Mouse (Mus musculus): ENCODE data around the gene Pde3b. TPM values are rescaled to one million over a fixed set of nuclear protein-coding genes. Genes with fewer than 3 reads are reported as not detected.

Pde3b gene
- polyA plus RNA-seq, 1 experiment from 2014 or later, result 3.0 TPM

DNA sequence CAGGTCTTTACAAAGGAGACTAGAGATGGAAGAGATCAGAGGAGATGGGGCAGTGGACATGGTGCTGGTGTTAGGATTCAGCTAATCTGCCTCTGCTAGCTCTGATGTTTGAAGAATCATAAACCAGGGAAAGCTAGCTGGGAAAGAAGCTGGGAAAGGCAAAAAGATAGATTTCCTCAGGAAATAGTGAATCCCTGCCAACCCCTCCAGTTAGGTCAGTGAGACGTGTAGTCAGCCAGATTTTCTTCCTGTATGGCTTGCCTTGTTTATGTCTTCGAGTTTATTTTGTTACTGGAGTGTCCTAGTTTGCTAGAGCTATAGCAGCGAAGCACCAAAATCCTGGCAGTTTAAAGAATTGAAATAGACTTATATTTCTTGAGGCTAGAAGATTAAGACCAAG is 7.1 kb downstream of the Pde3b start:
- 40% methylated on average over 3 of the region's 3 CpGs for WGBS
- H3K9ac ChIP-seq (replicated peaks; ENCODE audit: low read depth), result no peak overlapping the region
- TF ChIP-seq CTCF (IDR thresholded peaks at IDR 0.05) (no peak), EP300 (IDR thresholded peaks at IDR 0.05) (no peak)

DNA sequence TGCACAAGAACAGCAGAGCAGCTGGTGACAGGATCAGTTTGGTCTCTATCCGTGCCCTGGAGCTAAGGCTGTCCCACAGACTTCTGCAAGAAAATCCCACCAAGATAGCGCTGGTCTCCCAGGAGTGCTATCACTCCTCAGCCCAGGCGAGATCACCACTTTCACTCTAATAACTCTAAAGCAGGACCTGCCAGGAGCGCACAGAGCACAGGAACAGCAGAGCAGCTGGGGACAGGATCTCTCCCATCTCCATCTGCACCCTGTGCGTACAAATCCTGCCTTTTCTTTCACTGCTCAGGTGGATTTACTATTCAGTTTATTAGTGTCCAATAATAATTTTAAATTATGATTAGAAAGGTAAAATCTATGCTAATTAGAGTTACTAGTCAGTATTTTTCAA is 14.7 kb downstream of the Pde3b start:
- no peaks in the 10 kb centered on the region for H3K36me3 ChIP-seq (ENCODE audit: insufficient read depth, low read length)
- ATAC-seq (no peak), DNase-seq (ENCODE audit: low spot score) (no peak)
- no peak overlapping the region for H3K4me3 ChIP-seq (ENCODE audit: low read depth, low read length)
- TF ChIP-seq EP300 (IDR thresholded peaks at IDR 0.05) (no peak), CTCF (IDR thresholded peaks at IDR 0.05) (no peak)
- H3K9me3 ChIP-seq (ENCODE audit: low read length), result no peaks in the 10 kb centered on the region
- WGBS, result 87% methylated on average over 5 of the region's 5 CpGs
- no peaks in the 10 kb centered on the region for H3K4me1 ChIP-seq (ENCODE audit: insufficient read depth, low read depth, low read length)
- no peaks in the 10 kb centered on the region for H3K27me3 ChIP-seq (replicated peaks; ENCODE audit: insufficient read depth, low read length)
- H3K27ac ChIP-seq (ENCODE audit: low read length), result no peak overlapping the region
- no peak overlapping the region for H3K4me2 ChIP-seq (replicated peaks; ENCODE audit: low read depth, low read length)
- H3K9ac ChIP-seq (replicated peaks; ENCODE audit: low read depth), result no peak overlapping the region

More for the DNA sequence above, 7.1 kb downstream of the Pde3b start:
- H3K36me3 ChIP-seq (ENCODE audit: insufficient read depth, low read length), result no peaks in the 10 kb centered on the region
- H3K27ac ChIP-seq (ENCODE audit: low read length), result no peak overlapping the region
- ATAC-seq (no peak), DNase-seq (ENCODE audit: low spot score) (no peak)
- H3K9me3 ChIP-seq (ENCODE audit: low read length), result no peaks in the 10 kb centered on the region
- H3K4me2 ChIP-seq (replicated peaks; ENCODE audit: low read depth, low read length), result no peak overlapping the region
- no peaks in the 10 kb centered on the region; the same call in 1 of the 2 replicates for H3K4me1 ChIP-seq (ENCODE audit: insufficient read depth, low read depth, low read length)
- H3K27me3 ChIP-seq (replicated peaks; ENCODE audit: insufficient read depth, low read length), result no peaks in the 10 kb centered on the region
- H3K4me3 ChIP-seq (ENCODE audit: low read depth, low read length), result no peak overlapping the region

DNA sequence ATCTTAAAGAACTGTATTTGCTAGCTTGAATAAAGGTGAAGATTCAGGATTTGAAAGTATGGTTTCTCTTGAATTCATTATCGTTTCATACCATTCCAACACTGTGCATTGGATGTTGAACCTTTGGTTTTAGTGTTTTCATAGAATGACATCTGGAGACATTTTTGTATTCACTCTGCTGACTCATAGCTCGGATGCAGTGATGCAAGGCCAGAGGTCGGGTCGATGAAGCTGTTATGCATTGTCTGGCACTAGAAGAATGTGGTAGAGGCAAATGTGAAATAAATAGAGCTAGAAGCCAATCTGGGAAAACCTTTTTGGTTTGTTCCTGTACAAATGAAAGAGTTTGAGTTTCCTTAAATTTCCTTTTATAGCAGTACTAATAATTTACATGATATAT is 16.9 kb downstream of the Pde3b start:
- WGBS, result 64% methylated on average over 4 of the region's 4 CpGs
- H3K4me1 ChIP-seq (ENCODE audit: insufficient read depth, low read depth, low read length), result no peaks in the 10 kb centered on the region
- no peak overlapping the region for H3K9ac ChIP-seq (replicated peaks; ENCODE audit: low read depth)
- no peaks in the 10 kb centered on the region for H3K36me3 ChIP-seq (ENCODE audit: insufficient read depth, low read length)
- DNase-seq (ENCODE audit: low spot score), result no peak
- no peak for TF ChIP-seq CTCF (IDR thresholded peaks at IDR 0.05)
- TF ChIP-seq EP300 (IDR thresholded peaks at IDR 0.05), result no peak
- no peak overlapping the region for H3K4me3 ChIP-seq (ENCODE audit: low read depth, low read length)
- ATAC-seq, result no peak
- H3K9me3 ChIP-seq (ENCODE audit: low read length), result no peaks in the 10 kb centered on the region
- no peak overlapping the region for H3K27ac ChIP-seq (ENCODE audit: low read length)
- no peaks in the 10 kb centered on the region for H3K27me3 ChIP-seq (replicated peaks; ENCODE audit: insufficient read depth, low read length)
- H3K4me2 ChIP-seq (replicated peaks; ENCODE audit: low read depth, low read length), result no peak overlapping the region

DNA sequence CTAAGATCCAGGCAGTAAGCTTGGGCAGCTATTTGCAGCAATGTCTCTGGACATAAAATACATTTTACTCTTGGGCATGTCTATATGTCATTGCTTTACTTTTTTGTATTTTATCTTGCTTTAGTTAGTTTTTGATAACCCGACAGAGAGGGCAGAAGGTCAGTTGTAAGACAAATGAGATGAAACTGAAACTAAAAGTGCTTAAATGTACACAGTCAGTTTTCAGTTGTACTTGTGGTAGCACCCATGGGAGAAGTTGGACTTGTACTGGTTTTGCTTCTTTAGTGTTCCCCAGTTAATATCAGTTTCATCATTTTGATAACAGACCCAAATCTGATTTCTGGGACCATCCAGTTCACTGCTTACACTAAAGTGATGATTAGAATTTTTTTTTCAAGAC is 24.6 kb downstream of the Pde3b start:
- DNase-seq (ENCODE audit: low spot score) (no peak), ATAC-seq (no peak)
- 52% methylated on average over 1 of the region's 1 CpGs for WGBS
- H3K4me1 ChIP-seq (ENCODE audit: insufficient read depth, low read depth, low read length), result no peaks in the 10 kb centered on the region
- no peak overlapping the region for H3K9ac ChIP-seq (replicated peaks; ENCODE audit: low read depth)
- no peaks in the 10 kb centered on the region for H3K36me3 ChIP-seq (ENCODE audit: insufficient read depth, low read length)
- no peaks in the 10 kb centered on the region for H3K9me3 ChIP-seq (ENCODE audit: low read length)
- no peak overlapping the region for H3K27ac ChIP-seq (ENCODE audit: low read length)
- H3K27me3 ChIP-seq (replicated peaks; ENCODE audit: insufficient read depth, low read length), result no peaks in the 10 kb centered on the region
- H3K4me3 ChIP-seq (ENCODE audit: low read depth, low read length), result no peak overlapping the region
- no peak overlapping the region for H3K4me2 ChIP-seq (replicated peaks; ENCODE audit: low read depth, low read length)
- TF ChIP-seq EP300 (IDR thresholded peaks at IDR 0.05), result no peak
- no peak for TF ChIP-seq CTCF (IDR thresholded peaks at IDR 0.05)

DNA sequence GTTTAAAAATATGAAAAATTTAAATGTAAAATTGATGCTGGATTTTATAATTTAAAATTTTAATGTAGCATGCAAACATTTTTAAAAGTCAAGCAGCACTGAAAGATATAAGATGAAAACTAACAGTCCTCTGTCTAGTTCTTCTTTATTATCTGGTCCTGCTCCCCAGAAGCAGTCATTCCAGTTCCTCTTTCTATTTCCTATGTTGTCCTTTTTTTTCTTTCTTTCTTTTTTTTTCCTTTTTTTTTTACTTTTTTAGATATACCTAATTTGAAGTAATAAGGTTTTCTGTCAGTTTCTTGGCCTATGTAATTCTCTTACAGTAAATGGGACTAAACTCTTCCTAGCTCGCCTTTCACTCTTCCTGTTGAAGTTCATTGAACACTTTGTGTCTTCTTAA is 25.4 kb downstream of the Pde3b start:
- H3K9me3 ChIP-seq (ENCODE audit: low read length), result no peaks in the 10 kb centered on the region
- H3K9ac ChIP-seq (replicated peaks; ENCODE audit: low read depth), result no peak overlapping the region
- H3K36me3 ChIP-seq (ENCODE audit: insufficient read depth, low read length), result no peaks in the 10 kb centered on the region
- no peak for TF ChIP-seq EP300 (IDR thresholded peaks at IDR 0.05)
- no peak overlapping the region for H3K4me2 ChIP-seq (replicated peaks; ENCODE audit: low read depth, low read length)
- DNase-seq (ENCODE audit: low spot score) (no peak), ATAC-seq (no peak)
- no peaks in the 10 kb centered on the region for H3K4me1 ChIP-seq (ENCODE audit: insufficient read depth, low read depth, low read length)
- 94% methylated on average over 1 of the region's 1 CpGs for WGBS
- H3K4me3 ChIP-seq (ENCODE audit: low read depth, low read length), result no peak overlapping the region
- H3K27ac ChIP-seq (ENCODE audit: low read length), result no peak overlapping the region
- no peaks in the 10 kb centered on the region for H3K27me3 ChIP-seq (replicated peaks; ENCODE audit: insufficient read depth, low read length)

DNA sequence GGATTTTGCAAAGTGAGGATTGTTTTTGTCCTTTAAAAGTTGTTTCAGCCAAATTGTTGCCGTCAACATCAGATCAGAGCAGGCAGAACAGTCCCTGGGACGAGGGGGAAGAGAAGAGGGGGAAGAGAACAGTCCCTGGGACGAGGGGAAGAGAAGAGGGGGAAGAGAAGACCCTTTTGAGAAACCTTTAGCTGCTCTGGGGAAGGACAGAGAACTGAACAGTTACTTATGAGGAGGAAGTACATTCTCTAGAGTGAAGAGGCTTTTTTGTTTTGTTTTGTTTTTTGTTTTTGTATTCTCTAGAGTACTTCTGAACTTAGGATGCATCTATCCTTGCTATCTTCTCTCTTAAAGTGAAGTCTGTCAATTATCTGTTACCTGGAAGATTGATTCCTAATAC is 37.8 kb downstream of the Pde3b start:
- H3K4me2 ChIP-seq (replicated peaks; ENCODE audit: low read depth, low read length), result no peak overlapping the region
- H3K4me3 ChIP-seq (ENCODE audit: low read depth, low read length), result no peak overlapping the region
- ATAC-seq (no peak), DNase-seq (ENCODE audit: low spot score) (no peak)
- no peaks in the 10 kb centered on the region for H3K27me3 ChIP-seq (replicated peaks; ENCODE audit: insufficient read depth, low read length)
- TF ChIP-seq CTCF (IDR thresholded peaks at IDR 0.05), result no peak
- TF ChIP-seq EP300 (IDR thresholded peaks at IDR 0.05), result no peak
- no peaks in the 10 kb centered on the region for H3K36me3 ChIP-seq (ENCODE audit: insufficient read depth, low read length)
- 38% methylated on average over 3 of the region's 3 CpGs for WGBS
- H3K4me1 ChIP-seq (ENCODE audit: insufficient read depth, low read depth, low read length), result no peaks in the 10 kb centered on the region
- no peaks in the 10 kb centered on the region for H3K9me3 ChIP-seq (ENCODE audit: low read length)
- H3K27ac ChIP-seq (ENCODE audit: low read length), result no peak overlapping the region
- H3K9ac ChIP-seq (replicated peaks; ENCODE audit: low read depth), result no peak overlapping the region

DNA sequence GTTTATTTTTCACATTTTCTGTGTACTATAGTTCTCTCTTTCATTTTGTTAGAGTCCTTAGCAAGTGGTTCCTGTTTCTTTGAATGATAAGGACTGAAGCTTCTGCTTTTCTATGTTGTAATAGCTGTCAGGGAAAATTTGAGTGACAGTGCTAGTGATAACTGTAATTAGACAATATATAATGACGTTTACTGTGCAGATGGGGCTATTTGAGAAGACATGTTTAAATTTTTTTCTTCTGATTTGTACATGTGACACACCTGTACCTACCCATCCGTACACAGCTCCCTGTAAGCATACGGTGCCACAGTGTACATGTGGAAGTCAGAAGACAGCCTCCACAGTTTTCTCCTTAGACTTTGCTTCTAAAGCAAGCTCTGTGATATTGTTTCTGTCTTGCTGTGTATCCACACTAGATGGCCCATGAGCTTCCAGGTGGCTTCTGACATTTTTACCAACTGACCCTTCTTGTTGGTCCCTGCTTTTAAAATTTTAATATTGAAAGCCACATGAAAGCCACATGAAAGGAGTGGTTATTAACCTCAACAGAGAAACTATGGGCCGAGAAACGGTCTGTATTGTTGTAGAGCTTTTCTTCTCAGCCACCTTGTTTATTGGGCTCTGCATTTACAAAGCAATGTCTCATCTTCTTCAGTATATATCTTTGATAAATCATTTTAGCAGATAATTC is 38.4 kb downstream of the Pde3b start:
- ATAC-seq (no peak), DNase-seq (ENCODE audit: low spot score) (peak; percentile 36)
- no peaks in the 10 kb centered on the region for H3K36me3 ChIP-seq (ENCODE audit: insufficient read depth, low read length)
- no peaks in the 10 kb centered on the region for H3K27me3 ChIP-seq (replicated peaks; ENCODE audit: insufficient read depth, low read length)
- H3K4me2 ChIP-seq (replicated peaks; ENCODE audit: low read depth, low read length), result no peak overlapping the region
- H3K9ac ChIP-seq (replicated peaks; ENCODE audit: low read depth), result no peak overlapping the region
- H3K4me1 ChIP-seq (ENCODE audit: insufficient read depth, low read depth, low read length), result no peaks in the 10 kb centered on the region
- WGBS, result 78% methylated on average over 5 of the region's 5 CpGs
- H3K9me3 ChIP-seq (ENCODE audit: low read length), result no peaks in the 10 kb centered on the region
- no peak overlapping the region for H3K4me3 ChIP-seq (ENCODE audit: low read depth, low read length)
- no peak overlapping the region for H3K27ac ChIP-seq (ENCODE audit: low read length)
- TF ChIP-seq CTCF (IDR thresholded peaks at IDR 0.05), result no peak
- no peak for TF ChIP-seq EP300 (IDR thresholded peaks at IDR 0.05)

Measured in lung, postnatal 0 days (tissue).